Mouse (Mus musculus): Measurements from ENCODE around the gene Mpzl2. TPM values are rescaled to one million over a fixed set of nuclear protein-coding genes. Genes with fewer than 3 reads are reported as not detected.

Mpzl2 gene
- under 1 TPM; 0.54 to 0.90 TPM for total RNA-seq (2021)
- long read RNA-seq, experiment 1 = 0 reads
- long read RNA-seq, experiment 2 = 0 reads

DNA sequence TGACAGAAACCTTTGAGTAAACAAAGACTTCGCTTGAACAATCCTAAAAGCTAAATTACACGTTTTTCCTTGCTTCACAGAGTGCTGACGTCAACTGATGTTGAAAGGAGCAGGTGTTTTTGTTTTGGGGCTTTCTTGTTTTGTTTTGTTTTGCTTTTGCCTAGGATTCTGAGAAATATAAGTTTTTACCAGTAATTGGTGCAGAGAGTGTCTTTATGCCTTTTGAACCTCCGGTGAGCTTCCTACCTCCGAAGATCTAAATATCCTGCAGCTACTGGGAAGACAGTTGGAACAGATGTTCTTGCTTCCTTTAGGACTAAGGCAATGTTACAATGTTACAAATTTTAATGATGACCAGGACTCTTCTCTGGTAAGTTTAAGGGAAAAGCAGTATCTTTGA, at the start of gene Mpzl2:
Mpzl2 (plus strand) TSS at position 301 of the 400 bp plus-strand sequence.
- no peak within 1 kb of the TSS for H3K4me3 ChIP-seq
- DNase-seq (ENCODE audit: low spot score in 2 of 2) = no peak
- no peak within 1 kb of the TSS for H3K27ac ChIP-seq
- no peak for TF ChIP-seq CTCF (conservative IDR thresholded peaks at IDR 0.05)

DNA sequence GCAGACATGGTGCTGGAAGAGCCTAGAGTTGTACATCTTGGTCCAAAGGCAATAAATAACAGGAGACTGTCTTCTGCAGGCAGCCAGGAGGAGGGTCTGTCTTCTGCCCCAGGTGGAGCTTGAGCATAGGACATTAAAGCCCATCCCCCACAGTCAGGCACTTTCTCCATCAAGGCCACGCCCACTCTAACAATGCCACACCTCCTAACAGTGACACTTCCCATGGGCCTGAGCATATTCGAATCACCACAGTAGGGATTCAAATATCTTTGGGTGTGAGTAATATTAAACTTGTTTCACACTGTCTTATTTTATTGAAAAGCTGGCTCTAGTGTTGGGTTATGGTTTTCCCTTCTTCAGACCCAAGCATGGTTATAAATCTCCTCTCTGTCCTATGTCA, 47.8 kb upstream of the Mpzl2 start:
- H3K27ac ChIP-seq = no peak overlapping the region
- no peak overlapping the region for H3K4me3 ChIP-seq
- no peak for DNase-seq (ENCODE audit: low spot score in 2 of 2)
- no peak for TF ChIP-seq CTCF (conservative IDR thresholded peaks at IDR 0.05)

DNA sequence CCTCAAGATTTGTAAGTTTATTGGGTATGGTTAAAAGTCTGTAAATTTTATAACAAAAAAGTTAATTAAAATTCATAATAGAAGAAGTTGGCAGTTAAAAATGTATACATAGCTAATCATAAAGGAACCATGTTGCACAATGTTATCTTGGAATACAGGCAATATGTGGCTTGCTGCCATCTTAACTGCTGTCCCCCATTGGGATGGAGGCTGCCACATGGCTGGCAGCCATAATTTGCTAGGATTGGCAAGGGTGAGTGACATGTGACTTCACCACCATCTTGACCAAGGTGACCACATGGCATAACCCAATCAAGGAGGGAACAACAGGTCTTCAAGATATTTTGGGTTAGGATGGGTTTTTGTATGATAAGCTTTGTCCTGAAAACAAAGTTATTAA, 47.3 kb upstream of the Mpzl2 start:
- no peak for DNase-seq (ENCODE audit: low spot score in 2 of 2)
- no peak overlapping the region for H3K27ac ChIP-seq
- H3K4me3 ChIP-seq = no peak overlapping the region
- TF ChIP-seq CTCF (conservative IDR thresholded peaks at IDR 0.05) = no peak

DNA sequence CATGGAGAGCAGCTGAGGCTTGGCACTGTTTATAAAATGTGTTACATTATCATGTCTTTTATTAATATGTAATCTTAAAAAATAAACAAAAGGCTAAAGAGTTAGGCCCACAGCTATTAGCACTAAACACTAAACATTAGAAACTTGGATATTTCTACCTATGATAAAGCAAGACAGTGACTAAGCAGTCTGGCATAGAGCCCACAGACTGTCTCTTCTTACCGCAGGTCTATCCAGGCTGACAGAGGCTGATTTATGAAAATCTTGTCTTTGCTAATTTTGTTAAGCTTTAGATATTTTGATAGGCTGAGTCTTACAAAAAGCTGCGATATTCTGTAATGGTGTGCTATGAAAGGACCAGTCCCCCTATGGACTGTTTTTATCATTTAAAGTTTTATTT, 46.3 kb upstream of the Mpzl2 start:
- no peak overlapping the region for H3K27ac ChIP-seq
- no peak for TF ChIP-seq CTCF (conservative IDR thresholded peaks at IDR 0.05)
- no peak for DNase-seq (ENCODE audit: low spot score in 2 of 2)
- H3K4me3 ChIP-seq = no peak overlapping the region

DNA sequence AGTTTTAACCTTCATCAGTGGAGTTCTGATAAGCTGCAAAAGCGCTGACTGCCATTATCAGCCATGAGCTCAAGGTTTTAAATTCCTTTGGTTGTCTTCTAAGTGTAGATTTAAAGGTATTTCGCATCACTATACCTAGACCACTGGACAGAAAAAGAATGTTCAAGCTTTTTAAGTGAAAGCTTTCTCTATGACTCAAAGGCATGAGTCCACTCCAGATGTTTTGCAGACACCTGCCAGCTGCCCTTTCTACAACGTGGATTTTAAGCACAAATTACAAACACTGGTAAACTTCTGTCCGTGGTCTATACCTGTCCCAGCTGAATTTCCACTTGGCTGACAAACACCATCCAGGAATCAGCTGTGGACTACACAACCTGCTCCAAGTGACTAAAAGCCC, 44.6 kb upstream of the Mpzl2 start:
- Histone ChIP-seq H3K27ac (no peak overlapping the region), H3K4me3 (no peak overlapping the region)
- TF ChIP-seq CTCF (conservative IDR thresholded peaks at IDR 0.05) = no peak
- DNase-seq (ENCODE audit: low spot score in 2 of 2) = no peak

DNA sequence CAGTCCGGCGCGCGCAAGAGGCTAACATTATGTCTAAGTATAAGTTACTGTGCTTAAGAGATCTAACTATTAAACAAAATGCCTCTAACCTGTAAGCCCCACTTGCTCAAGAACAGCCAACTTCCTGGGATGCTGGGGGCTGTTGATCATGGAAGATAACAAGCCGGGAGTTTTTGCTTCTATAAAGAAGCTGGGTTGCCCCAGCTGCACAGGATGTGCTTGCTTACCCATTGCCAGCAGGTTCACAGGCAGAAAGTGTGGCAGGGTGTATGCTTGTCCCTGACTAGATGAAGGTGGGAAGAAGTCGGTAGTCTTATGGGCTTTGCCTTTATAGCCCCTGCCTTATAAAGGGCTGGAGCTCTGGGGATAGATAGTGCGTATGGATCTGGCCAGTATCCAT, 43.0 kb upstream of the Mpzl2 start:
- H3K4me3 ChIP-seq = no peak overlapping the region
- no peak for TF ChIP-seq CTCF (conservative IDR thresholded peaks at IDR 0.05)

DNA sequence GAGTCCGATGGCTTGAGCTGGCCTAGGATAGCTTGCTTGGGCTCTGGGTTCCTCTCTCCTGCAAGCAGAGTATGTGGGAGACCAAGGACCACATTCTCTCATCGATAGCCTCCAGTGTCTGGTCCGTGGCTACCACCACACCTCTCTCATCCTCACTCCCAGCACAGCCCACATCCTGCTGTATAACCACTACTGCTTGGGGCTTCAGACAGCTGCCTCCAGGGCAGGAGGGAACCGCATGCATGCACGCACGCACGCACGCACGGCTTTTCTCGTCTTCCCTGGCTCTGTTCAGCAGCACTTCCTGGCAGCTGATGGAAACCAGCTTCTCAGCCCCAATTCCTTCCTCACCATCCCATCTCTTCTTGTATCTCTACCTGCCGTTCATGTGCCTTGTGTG, 41.5 kb upstream of the Mpzl2 start:
- Histone ChIP-seq H3K4me3 (no peak overlapping the region), H3K27ac (no peak overlapping the region)
- TF ChIP-seq CTCF (conservative IDR thresholded peaks at IDR 0.05) = no peak
- DNase-seq (ENCODE audit: low spot score in 2 of 2) = no peak

More for the DNA sequence above, 43.0 kb upstream of the Mpzl2 start:
- no peak overlapping the region for H3K27ac ChIP-seq
- DNase-seq (ENCODE audit: low spot score in 2 of 2) = no peak

DNA sequence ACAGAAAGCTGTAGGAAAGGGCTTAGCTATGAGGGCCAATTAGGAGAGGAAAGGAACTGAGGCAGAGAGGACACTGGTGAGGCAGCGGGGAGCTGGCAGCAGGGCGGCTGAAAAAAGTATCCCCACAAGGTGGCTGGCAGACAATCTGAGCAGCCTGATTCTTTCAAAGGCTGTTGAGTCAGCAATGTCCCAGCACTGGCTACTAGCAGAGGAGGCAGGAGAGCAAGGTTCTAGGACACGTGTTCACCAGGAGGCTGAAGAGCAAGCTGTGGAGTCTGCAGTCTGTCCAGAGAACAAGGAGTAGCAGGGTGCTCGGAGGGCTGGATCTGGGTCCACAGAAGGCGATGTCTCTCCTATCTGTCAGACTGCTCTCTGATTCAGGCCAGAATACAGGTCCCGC, 40.4 kb upstream of the Mpzl2 start:
- no peak for DNase-seq (ENCODE audit: low spot score in 2 of 2)
- no peak overlapping the region for H3K4me3 ChIP-seq
- H3K27ac ChIP-seq = no peak overlapping the region
- peak; percentile 39 for TF ChIP-seq CTCF (conservative IDR thresholded peaks at IDR 0.05)

DNA sequence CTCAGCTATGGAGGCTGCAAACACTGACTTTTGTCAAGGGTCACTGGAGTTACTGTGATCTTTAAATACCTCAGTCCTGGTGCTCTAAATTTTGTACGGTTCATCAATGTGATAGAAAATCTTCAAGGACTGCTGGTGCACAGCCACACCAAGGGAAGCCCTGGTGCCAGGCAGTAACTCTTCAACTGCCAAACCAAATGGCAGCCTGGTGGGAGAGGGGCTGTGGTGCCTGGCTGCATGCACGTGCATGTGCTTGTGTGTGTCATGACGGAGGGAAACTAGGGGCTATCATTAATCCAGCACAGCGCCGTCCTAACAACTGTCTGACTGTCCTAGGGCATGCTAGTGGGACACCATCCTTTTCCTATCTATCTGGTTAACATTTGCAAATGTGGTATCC, 39.8 kb upstream of the Mpzl2 start:
- Histone ChIP-seq H3K4me3 (no peak overlapping the region), H3K27ac (no peak overlapping the region)
- TF ChIP-seq CTCF (conservative IDR thresholded peaks at IDR 0.05) = no peak
- no peak for DNase-seq (ENCODE audit: low spot score in 2 of 2)

DNA sequence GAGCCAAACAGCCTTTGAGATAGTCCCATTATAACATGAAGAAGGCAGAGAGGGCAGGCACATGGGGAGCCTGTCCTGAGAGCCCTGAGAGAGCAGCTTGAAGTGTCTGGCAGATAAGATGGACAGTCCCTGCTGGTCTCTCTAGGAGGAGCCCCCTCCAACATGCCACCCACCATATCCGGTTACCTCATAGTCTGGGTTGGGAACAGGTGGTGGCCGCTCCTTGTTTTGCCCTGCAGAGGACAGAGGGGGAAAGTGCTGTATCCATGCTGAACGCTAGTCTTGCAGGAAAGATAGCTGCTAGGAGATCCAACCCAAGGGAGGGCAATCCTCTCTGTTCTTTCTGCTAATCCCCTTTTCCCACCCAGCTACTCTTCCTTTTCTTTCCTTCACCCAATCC, 39.4 kb upstream of the Mpzl2 start:
- DNase-seq (ENCODE audit: low spot score in 2 of 2) = no peak

DNA sequence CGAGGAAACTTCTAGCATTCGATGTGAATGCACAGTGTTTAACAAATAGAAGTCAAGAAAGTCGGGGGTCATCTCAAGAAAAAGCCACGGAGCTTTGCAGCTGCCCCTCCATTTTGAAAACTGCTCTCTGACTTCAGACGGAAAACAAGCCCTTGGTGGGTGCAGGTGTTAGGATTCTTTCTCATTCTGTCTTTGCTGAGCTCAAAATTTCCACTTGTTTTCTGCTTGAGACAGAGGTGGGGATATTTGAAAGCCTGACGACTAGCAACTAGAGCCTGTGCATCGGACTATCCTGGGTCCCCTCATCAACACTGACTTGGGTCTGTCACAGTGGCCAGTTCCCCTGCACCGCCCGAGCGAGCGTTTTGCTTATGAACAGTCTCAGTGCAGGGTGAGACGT, 32.2 kb upstream of the Mpzl2 start:
- H3K4me3 ChIP-seq = no peak overlapping the region
- H3K27ac ChIP-seq = no peak overlapping the region
- DNase-seq (ENCODE audit: low spot score in 2 of 2) = no peak
- TF ChIP-seq CTCF (conservative IDR thresholded peaks at IDR 0.05) = no peak

More for the DNA sequence above, 39.4 kb upstream of the Mpzl2 start:
- no peak overlapping the region for H3K4me3 ChIP-seq
- no peak overlapping the region for H3K27ac ChIP-seq
- TF ChIP-seq CTCF (conservative IDR thresholded peaks at IDR 0.05) = no peak

DNA sequence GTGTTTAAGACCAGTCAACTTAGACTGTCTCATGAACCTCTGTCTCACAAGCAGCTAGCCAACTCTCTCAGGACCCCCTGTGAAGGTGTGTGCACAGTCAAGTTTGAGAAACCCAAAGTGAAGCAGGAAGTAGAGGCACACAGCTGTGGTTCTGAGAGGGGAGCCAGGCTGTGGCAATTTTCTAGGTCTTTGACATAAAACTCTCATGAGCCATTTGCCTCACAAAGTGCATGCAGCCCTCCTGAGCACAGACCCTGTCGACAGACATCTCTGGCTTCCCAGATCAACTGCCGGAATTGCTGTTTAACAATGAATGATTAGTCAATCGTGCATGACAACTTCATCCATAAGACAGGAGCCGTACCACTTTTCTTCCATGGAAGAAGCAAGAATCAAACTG, 31.3 kb upstream of the Mpzl2 start:
- Histone ChIP-seq H3K27ac (no peak overlapping the region), H3K4me3 (no peak overlapping the region)
- TF ChIP-seq CTCF (conservative IDR thresholded peaks at IDR 0.05) = no peak
- no peak for DNase-seq (ENCODE audit: low spot score in 2 of 2)

DNA sequence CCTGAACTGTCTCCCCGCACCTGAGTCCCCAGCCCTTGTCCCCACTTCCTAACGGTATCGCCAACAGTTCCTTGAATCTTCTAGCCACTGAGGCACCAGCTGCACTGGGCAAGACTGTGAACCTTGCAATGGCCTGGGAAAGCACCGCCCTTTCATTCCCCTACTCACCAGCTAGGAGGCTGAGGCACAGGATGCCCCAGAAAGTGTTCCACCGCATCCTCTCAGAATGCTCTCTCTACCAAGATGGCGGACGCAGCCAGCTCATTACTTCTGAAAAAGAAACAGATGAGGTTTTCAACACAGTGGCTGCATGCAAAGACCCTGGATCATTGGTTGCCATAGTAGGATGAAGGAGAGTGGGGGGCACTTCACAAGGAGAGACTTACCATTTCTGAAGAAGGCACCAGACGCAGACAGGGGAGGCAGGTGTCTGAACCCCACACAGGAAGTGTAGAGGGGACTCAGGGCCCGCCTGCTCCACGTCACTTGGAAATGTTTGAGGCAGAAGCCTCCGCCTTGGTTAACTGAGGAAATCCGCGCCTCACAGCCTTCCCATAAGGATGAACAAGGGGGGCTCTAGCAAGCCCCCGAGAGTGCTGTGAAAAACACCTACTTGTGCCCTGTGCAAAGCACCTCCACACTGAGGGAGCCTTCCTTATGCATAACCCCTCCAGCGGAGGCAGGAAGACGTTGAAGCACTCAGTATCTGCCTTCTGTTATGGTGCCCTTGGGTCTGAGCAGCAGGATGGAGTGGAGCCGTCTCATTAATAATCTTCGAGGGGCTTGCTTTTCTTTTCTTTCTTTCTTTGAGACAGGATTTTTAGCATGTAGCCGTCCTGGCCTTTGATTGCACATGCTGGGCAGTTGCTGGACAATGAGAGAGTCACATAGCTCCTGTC, 30.2 kb upstream of the Mpzl2 start, which contains the start of gene Cd3e:
Cd3e (minus strand) TSS at position 448 of the 899 bp plus-strand sequence.
- H3K27ac ChIP-seq = no peak within 1 kb of the TSS
- no peak for DNase-seq (ENCODE audit: low spot score in 2 of 2)
- no peak for TF ChIP-seq CTCF (conservative IDR thresholded peaks at IDR 0.05)
- H3K4me3 ChIP-seq = no peak within 1 kb of the TSS

DNA sequence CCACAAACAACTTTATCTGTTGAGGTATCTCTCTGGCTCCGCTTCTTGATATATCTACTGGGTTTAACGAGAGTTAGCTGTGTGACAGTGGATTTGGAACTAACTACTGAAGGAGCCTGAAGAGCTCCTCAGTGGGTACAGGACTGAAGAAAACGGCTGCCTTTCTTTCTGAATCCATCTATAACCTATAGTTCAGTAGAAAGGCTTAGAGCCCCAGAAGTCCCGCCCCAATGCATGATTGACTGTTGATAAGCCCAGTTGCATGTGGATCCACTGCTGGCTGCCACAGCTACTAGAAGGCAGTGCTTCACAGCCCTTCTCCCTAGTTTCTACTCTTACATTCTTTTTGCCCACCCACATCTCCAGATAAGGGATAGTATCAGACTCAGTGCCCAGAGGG, 29.1 kb upstream of the Mpzl2 start:
- no peak for DNase-seq (ENCODE audit: low spot score in 2 of 2)
- no peak for TF ChIP-seq CTCF (conservative IDR thresholded peaks at IDR 0.05)
- Histone ChIP-seq H3K4me3 (no peak overlapping the region), H3K27ac (no peak overlapping the region)

Measured in layer of hippocampus, adult 2 months (tissue).